Mouse (Mus musculus): ENCODE measurements at regions not wholly inside any gene's neighbourhood (a gene's known extent, or its start where the extent isn't known, plus 50 kb on each side); places are given as distances from the start of the nearest gene placed in this dataset.

DNA sequence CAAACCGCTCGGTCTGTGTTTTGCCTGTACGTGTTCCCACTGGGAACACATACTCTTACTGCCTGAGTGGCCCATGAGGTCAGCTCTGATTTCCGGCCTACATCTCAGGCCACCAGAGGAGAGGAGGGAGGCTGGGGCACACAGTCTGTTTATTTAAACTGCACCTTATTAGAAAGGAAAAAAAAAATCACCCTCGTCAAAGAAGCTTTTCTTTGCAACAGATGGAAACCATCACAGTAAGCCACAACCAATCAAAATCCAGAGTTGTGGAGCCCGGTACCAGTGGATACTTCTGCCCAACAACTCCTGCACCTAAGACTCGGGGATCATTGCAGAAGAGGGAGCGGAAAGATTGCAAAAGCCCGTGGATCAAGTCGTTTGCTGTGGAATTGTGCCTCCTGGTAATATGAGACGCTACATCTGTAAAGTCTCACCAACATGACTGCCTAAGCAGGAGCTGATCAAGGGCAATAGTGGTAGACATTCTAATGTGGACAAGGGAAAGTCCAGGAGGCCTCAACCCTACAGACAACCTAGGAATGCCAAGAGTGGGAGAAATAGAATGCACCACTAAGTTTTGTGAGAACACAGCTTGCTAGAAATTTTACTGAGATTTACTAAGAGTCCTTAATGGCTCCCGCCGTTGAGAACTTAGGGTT is 60.5 kb downstream of the Uqcrfs1 start:
- peak; percentile 16 to 23 for DNase-seq

DNA sequence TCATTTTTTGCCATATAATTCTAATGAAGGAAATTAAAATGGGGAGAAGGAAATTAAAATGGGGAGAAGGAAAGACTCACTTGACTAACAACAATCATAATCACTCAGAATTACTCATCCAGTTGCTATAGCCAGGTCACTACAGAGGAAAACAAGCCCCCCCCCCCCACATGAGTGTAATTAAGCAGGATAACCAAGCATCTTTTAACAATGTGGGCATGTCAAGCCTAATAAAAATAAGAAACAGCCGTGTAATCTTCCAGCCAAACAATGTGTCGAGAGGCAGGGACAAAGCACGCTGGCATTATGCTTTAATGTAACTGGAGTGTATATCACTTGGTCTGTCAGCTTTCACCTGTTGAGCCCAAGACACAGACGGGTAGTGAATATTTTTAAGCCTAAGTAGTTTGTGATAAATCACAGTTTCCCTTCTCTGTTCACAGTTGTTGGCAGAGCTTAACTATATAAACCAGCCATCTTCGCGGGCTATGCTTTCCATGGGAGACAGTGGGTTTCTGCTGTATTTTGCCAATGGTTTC is 66.0 kb downstream of the Uqcrfs1 start:
- no peak for DNase-seq

DNA sequence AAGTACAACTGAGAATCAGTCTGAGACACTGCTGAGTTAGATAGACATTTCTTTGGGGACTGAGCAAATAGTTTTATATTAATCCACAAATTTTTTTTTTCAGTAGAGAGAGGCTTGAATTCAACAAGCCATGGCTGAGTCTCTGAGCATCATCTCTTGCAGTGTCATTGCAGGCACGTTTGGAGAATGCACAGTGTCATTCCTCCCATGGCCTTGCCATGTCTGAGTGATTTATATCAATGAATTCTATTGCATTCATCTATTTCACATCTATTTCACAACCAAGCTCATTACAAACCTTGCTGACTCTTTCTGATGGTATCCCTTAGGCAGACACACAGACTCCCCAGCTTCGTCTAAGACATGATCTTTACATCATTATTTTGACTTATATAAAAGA is 66.6 kb downstream of the Uqcrfs1 start:
- DNase-seq: no peak

DNA sequence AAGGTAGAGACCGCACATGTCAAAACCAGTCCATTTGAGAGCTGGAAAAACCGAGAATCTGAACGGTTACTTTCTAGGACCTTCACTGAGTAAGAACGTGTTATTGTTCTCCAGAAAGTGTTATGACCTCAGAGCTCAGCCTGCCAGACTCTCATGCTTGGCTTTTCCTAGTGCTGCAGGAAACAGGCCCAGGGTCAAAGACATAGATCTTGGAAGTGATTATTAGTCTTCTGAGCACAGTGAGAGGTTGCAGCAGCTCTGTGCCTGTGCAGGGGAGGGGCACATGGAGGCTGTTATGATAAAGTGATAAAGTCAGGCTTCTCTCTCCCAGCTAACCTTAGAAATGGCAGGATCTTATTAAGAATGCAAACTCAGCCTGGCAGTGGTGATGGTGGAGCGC is 73.9 kb downstream of the Uqcrfs1 start:
- no peak for DNase-seq

DNA sequence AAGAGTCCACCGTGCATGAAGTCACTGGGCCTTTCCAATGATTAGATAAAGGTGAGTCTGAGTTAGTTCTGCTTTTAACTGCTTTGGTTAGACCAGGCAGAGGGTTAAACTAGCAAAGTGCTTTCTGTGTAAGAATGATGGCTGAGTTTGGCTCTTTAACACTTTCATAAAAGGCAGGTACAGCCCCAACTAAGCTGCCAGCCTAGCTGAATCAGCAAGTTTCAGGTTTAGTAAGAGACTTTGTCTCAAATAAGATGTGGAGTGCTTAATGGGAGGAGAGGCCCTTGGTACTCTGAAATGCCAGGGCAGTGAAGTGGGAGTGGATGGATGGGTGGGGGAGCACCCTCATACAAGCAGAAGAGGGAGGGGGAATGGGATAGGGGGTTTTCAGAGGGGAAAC is 78.1 kb downstream of the Uqcrfs1 start:
- DNase-seq: no peak

DNA sequence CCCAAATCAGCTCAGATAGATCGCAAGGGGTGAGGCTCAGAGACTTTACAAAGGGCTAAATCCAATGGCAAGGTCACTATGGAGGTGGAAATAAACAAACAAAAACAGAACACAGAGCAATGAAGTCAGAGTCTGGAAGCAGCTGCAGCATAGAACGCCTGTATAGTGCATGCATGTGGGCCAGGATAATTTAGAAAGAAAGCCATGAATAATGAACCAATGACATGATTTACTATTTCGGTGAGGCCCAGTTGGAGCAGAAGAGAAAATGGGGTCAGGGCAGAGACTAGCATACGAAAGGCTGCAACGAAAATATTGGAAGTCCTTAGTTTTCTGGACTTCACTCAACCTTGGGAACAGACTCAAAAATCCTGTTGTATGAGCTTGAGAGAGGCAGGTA is 79.7 kb downstream of the Uqcrfs1 start:
- no peak for DNase-seq

DNA sequence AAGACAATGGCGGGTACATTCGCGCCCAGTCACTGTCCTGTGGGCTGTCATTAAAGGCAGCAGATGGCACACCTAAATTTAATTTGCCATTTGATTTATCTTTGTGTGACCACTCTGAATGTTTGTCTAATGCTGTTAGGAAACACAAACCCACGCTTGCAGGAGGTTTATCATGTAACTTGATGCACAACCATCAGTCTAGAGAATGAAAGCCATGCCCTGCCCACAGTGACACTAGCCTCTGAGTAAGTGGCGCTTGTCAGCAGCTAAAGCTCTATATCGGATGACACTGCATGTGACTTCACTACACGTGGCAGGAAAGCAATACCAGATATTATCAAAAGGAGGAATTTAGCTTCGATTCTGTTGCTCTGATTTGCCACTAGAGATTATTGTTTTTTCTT is 89.9 kb downstream of the Uqcrfs1 start:
- no peak for DNase-seq

DNA sequence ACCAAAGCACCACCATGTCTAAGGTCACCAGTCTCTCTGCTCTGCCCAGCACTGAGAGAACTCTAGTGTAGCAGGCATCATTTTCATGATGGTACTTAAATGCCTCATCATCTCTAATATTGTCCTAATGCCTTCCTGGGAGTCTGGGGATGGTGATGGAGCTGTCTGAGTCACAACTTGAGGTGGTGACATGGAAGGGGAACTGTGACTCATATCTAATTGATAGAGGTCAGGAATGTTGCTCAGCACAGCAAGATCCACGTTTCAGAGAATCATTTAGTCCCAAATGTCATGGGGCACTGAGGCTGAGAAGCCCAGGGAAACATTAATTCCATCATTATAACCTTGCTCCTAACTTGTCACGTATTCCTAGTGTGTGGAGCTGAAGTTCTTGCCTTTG is 93.0 kb downstream of the Uqcrfs1 start:
- DNase-seq: no peak

DNA sequence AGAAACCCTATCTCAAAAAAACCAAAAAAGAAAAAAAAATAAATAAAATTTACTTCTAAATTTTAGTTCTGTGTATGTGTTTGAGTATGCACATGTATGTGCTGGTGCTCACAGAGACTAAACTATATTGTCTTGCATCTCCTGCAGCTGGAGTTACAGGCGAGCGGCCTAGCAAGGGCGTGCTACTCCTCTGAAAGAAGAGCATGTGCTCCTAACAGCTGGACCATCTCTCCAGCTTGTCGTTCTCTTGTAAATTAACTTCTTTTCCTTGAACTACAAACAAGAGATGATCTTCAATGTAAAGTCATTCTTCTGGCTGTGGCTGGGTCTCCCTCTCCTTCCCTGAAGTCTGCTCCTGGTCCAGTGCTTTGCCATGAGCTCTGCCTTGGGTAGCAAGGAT is 96.3 kb downstream of the Uqcrfs1 start:
- DNase-seq: no peak

All from heart, adult 18-20 months (tissue).